Mouse (Mus musculus) brain, embryonic 14.5 days (tissue): ENCODE measurements around the gene Rcc2. TPM values are rescaled to one million over a fixed set of nuclear protein-coding genes. Genes with fewer than 3 reads are reported as not detected.

Experiments
- DNase-seq: peaks from one replicate; pipeline ENCODE4 v3.0.0-alpha.2; 2011; ENCODE audit warnings: low read depth
- CTCF ChIP-seq: fragments of 200-500 bp; IDR thresholded peaks from 2 replicates; pipeline ENCODE4 v1.5.1; 2012; ENCODE audit warnings: inconsistent platforms, mild to moderate bottlenecking, moderate library complexity, borderline replicate concordance; ENCODE audit not compliant: insufficient read depth, insufficient read length; ENCODE audit errors: extremely low read depth
- POLR2A ChIP-seq: fragments of 200-500 bp; IDR thresholded peaks from 2 replicates; pipeline ENCODE4 v1.6.1; 2012; ENCODE audit warnings: mild to moderate bottlenecking, inconsistent platforms, borderline replicate concordance; ENCODE audit not compliant: poor library complexity, insufficient read depth, insufficient read length, severe bottlenecking; ENCODE audit errors: extremely low read depth
- polyA plus RNA-seq: library from polyadenylated mRNA; depleted of rRNA; stranded (reverse); fragments of >200 nt; gene quantifications from 2 replicates; pipeline ENCODE4 v1.2.3, GENCODE M21; 2012; rRNA removed

The Rcc2 gene
- polyA plus RNA-seq, result 104 and 106 TPM in 2 replicates

DNA sequence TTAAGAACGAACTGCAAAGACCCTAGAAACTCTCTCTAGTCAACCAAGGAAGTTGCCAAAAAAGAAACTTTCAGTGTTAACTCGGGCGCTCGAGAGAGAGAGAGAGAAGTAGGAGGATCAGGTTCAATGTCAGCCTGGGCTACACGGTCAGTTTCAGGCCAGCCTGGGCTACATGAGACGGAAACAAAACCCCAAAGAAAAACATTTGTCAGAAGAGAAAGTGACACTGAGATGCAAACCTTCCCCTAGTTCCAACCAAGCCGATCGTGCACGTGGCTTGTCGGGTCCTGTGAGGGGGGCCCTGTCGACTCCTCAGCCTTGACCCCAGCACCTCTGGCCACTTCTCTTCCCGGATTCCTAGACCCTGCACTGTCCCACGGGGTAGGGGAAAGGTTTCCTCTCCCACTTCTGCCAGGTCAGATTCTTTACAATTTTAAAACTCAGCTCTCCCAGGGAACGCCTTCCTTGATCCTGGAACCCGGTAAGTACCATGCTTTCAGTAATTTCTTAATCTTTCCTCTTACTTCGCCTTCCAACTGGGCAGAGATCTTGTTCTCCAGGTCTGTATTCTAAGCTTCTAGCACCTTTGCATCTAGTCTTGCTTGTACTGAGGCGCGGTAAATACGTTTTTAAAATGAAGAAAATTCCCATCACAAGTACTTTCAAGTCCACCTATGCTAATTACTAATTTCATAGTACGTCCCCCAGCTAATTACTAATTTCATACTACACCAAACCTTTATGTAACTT, at the start of gene Rcc2:
Gene Rcc2, plus strand, starts transcription at position 273 of the 750 bp plus-strand sequence.
- no peak for TF ChIP-seq POLR2A
- no peak for TF ChIP-seq CTCF
- no peak for DNase-seq

DNA sequence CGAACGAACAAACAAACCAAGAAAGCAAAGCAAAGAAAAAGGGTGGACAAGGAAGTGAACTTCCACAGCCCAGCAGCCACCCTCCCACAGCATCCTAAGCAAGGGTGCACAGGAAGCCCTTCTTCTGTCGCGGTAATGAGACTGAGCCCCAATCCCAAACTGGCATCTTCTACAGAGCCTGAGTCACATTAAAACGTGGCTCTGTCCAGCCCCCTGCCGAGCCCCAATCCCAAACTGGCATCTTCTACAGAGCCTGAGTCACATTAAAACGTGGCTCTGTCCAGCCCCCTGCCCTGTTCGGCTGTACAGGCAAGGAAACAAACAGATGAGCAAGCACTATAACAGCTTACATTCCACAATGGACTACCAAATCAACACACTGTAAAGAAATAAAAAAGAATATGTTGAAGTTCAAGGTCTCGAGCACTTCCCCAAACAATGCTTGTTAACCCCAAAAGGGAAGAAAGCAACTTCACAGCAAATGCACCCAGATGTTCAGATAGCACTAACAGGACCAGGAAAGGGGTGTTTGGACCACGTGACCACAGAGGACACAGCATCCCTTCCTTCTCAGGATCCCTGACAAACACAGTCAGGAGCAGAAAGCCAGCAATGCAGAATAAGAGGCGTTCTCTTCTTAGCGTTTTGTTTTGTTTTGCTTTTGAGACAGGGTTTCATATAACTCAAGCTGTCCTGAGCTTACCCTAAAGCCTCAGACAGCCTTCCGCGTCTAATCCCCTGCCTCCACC, 46.3 kb upstream of the Rcc2 start:
- no peak for DNase-seq
- TF ChIP-seq CTCF (no peak), POLR2A (no peak)

DNA sequence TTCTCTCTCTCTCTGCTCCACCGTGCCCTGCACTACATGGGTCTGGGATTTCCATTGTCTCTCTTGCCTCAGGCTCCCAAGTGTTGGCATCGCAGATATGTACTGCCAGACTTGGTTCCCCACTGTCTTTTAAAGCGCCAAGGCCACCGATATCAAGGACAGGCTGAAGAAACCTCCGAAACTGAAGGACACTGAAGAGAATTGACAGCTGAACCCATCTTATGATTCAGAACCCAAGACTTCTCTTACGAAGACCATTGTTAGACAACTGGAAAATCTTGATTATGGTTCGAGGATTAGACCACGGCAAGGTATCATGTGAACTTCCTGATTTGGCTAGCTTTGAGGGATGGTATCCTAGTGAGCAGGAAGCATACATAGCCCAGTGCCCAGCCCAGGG, 45.5 kb upstream of the Rcc2 start:
- no peak for DNase-seq
- TF ChIP-seq POLR2A (no peak), CTCF (no peak)

DNA sequence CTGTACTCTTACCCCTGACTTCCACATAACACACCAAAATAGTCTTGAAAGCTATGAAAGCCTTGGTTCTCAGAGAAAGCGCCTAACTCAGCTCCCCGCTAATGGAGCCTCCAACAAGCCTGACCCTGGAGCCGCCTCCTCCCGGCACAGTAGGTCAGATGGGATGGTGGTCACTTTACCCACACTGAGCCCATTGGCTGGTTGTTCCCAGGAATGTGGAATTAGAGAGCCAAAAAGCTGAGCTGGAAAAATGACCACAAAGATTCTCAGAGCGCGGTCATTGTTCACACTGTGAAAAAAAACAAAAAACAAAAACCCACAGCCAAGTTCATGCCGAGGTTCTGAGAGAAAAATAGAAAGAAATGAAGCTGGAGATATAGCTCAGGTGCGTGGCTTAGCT, 43.8 kb upstream of the Rcc2 start:
- TF ChIP-seq CTCF (no peak), POLR2A (no peak)

DNA sequence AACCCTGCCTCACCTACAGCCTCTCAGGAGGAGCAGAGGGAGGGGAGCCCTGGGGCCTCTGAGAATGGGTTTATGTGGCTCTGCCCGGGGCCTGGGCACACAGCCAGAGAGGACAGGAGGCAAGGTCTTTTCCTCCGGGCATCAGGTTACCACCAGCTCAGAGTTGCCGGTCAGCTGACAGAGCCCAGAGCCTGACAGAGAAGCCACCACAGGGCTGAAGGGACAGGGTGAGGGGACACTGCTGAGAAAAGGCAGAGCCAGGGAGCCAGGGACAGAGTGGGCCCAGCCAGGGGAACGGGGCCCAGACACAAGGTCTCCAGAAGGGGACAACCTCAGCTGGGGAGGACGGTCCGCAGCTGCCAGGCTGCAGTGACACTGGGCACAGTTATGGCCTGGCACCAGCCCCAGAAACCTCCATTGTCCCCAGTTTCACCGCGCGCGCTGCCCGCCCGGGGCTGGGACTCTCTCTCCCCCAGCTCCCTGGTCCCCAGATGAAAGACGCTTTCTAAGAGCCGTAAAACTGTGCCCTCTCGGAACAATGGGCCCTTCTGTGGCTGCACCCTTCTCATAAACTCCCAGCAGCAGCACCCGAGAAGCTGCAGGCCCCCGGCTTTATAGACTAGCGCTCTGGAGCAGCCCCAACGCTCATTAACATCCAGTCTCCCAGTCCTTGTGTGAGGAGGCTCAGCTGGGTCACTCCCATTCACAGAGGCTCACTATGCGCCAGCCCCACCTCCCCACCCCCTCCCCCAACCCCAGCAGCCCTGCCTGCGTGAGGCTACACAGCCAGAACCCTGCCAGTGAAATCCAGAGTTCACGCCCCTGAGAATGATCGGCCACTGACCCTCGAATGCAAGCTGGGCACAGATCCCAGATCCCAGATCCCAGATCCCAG, 42.4 kb upstream of the Rcc2 start:
- TF ChIP-seq CTCF, result no peak
- TF ChIP-seq POLR2A, result no peak
- DNase-seq, result peak; percentile 97

More for the DNA sequence above, 43.8 kb upstream of the Rcc2 start:
- DNase-seq, result peak; percentile 31

DNA sequence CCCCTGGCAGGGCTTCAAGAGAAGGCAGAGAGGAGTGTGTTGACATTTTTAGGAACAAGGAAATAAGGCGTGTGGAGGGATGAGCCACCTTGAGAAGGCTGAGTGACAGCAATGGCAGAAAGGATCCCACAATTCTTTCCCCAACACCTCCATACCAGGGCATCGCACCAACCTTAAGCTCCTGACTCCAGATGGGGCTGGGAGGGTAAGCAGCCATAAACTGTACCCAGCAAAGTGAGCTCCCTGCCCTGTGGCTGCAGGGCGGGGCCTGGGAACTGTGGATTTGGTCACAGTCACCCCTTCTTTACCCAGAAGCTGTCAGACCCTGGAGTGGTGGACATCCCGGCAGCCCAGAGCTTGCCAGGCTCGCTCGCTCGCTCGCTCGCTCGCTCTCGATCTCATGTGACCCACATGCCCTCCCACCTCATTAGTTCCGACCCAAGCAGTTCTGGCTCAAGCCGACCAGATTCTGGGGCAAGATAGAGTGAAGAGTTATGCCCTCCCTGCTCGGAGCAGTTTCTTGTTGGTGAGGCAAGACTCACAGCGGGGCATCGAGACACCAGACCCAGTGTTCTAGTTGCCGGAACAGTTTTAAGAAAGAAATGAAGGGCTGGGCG, 38.8 kb upstream of the Rcc2 start:
- TF ChIP-seq CTCF (no peak), POLR2A (no peak)
- no peak for DNase-seq

DNA sequence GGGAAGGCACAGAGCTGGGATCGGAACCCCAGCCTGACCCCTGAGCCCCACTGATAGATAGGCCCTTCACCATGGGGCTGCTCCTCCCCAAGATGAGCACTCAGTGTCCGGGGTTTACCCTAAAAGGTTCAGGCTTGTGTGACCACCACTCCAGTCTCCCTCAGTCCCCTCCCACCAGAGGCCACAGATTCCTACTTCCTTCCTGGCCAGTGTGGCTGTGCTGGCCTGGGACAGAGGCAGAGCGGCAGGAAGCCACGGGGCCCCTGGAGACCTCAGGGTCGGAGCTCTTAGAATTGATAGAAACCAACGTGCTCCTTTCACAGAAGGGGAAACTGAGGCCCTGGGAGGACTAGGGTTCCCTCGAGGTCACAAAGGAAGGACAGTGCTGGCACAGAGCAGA, 37.9 kb upstream of the Rcc2 start:
- no peak for TF ChIP-seq POLR2A
- no peak for DNase-seq

DNA sequence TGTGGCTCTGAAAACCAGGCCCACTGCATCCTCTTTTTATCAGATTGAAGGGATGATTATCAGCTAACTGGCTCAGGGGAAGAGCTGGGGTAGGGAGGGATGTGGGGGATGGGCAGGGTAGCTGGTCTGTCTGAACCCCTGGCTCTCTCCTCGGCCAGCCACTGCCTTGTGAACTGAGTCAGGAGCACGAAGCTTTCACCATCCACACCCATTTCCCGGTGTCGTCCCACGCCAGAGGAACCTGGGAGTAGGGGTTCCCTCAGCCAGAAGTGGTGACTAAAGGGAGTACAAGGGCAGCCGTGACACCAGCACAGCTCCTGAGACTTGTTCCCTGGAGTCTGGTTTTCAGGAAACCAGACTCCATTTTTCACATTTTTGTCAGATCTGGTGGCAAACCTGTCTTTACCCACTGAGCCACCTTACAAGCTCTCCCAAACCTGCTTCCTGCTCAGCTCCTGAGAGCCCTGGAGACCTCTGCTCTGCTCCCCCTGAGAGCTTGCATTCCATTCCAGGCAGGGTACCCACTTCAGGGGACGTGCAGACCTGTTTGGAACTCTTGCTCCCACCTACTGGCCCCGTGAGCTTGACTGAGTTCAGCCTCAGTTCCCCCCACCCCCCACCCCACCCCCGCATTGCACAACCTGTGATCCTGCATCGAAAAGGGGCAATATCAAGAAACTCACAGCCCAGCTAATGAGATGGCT, 37.3 kb upstream of the Rcc2 start:
- TF ChIP-seq POLR2A, result no peak
- TF ChIP-seq CTCF, result no peak
- no peak for DNase-seq

DNA sequence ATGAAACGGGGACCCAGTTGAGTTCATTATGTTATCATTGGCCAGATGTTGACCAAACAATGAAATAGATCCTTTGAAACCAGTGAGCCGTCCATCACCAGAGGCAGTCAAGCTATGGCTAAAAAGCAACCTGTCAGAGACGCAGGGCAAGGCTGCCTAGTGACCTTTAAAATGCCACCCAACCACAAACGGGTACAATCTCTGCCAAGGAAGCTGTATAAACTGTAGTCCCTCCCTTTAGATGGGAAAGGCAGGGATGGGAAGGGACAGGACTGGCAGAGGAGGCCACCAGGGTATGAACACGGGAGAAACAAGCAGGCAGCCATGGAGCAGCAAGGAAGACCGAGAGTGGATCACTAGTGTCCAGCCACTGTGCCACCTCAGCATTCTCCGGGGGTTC, 35.3 kb upstream of the Rcc2 start:
- no peak for DNase-seq
- TF ChIP-seq POLR2A (no peak), CTCF (no peak)

DNA sequence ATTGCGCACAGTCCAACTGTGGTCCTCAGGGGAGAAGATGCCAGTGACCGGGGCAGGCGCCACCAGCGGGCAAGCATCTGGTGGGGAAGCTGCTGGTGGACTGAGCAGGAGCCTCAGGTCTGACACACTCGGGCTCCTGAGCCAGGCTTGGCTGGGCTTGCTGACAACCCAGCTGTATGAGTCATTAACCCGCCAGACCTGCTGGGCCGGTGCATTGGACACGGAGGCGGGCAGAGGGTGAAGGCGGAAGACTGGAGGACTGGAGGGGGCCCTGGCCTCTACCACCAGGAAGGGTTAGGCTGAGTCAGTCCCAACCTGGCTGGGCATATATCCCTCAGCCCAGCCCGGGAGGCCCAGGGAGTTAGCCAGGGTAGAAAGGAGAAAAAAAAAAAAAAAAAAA, 34.6 kb upstream of the Rcc2 start, which contains the start of gene Arhgef10l:
Gene Arhgef10l, minus strand, starts transcription at position 253 of the 400 bp plus-strand sequence.
- DNase-seq, result no peak
- TF ChIP-seq POLR2A (no peak), CTCF (no peak)
